Mouse (Mus musculus): ENCODE data around the gene Ubqln4. TPM values are rescaled to one million over a fixed set of nuclear protein-coding genes. Genes with fewer than 3 reads are reported as not detected.

Ubqln4 gene
- total and polyA plus RNA-seq, 3 experiments: 22.8 to 62.2 (median 39.6) TPM

- H3K79me2 ChIP-seq (replicated peaks; ENCODE audit: control insufficient read depth, extremely low read depth, insufficient read depth, poor library complexity, severe bottlenecking): peaks cover 14% of the 10 kb centered on the region
- no peak overlapping the region for H3K4me2 ChIP-seq (ENCODE audit: insufficient read depth, low read depth, poor library complexity, severe bottlenecking)
- H3K9ac ChIP-seq (ENCODE audit: insufficient read depth, low read depth): no peak overlapping the region
- in situ Hi-C loops (cut with MboI; ENCODE audit: low pct_ligation_motif_present, low pct_unique_long_range_greater_than_20kb, low sequenced_read_pairs) (loop anchor here (10.0 kb wide), 1 partner anchor 200 kb away; no protein-coding TSS in a partner anchor), dilution Hi-C loops (cut with MboI; ENCODE audit: extremely low pct_ligation_motif_present, extremely low pct_unique_long_range_greater_than_20kb, low sequenced_read_pairs) (no loop called here)
- H3K27me3 ChIP-seq (replicated peaks): no peaks in the 10 kb centered on the region
- peaks cover 7 to 28% of the 10 kb centered on the region in 2 experiments; a peak in 3 of 4 replicates for H3K4me1 ChIP-seq (ENCODE audit: control insufficient read depth in 1 of 2, insufficient read depth in 2 of 2)
- H3K36me3 ChIP-seq (replicated peaks in 1 of 2; ENCODE audit: control insufficient read depth in 1 of 2, insufficient read depth in 1 of 2, low read length in 1 of 2): peaks cover 30 to 53% of the 10 kb centered on the region in 2 experiments
- TF ChIP-seq GABPA (IDR thresholded peaks at IDR 0.05; ENCODE audit: insufficient replicate concordance, low read depth, low read length) (no peak), RAD21 (IDR thresholded peaks at IDR 0.05; ENCODE audit: low read depth, low read length) (no peak)
- no peak overlapping the region for H3K27ac ChIP-seq (ENCODE audit: insufficient read depth, low read depth)
- DNase-seq (ENCODE audit: extremely low read depth): no peak
- H3K4me3 ChIP-seq (replicated peaks in 1 of 3; ENCODE audit: low read depth in 2 of 3, low read length in 2 of 3, poor library complexity in 1 of 3): no peak overlapping the region
- no peaks in the 10 kb centered on the region for H3K9me3 ChIP-seq (replicated peaks; ENCODE audit: low read length)
These were observed 1.6 kb downstream of the Ubqln4 start for GRCm38 (mm10) chr3:88555069-88555605.

- TF ChIP-seq TBP (conservative IDR thresholded peaks at IDR 0.05; ENCODE audit: low read depth, low read length) (no peak), E2F4 (IDR thresholded peaks at IDR 0.05; ENCODE audit: insufficient replicate concordance, low read depth, low read length) (no peak), CTCF (conservative IDR thresholded peaks at IDR 0.05 in 1 of 2, IDR thresholded peaks at IDR 0.05 in 1 of 2; ENCODE audit: low read depth in 2 of 2, low read length in 2 of 2) (no peak), RAD21 (IDR thresholded peaks at IDR 0.05; ENCODE audit: low read depth, low read length) (no peak), ZMIZ1 (IDR thresholded peaks at IDR 0.05; ENCODE audit: low read depth, low read length) (no peak), MYC (IDR thresholded peaks at IDR 0.05; ENCODE audit: low read depth, low read length) (no peak), SIN3A (IDR thresholded peaks at IDR 0.05; ENCODE audit: low read length) (no peak), USF2 (conservative IDR thresholded peaks at IDR 0.05; ENCODE audit: low read depth, low read length) (no peak), CHD1 (IDR thresholded peaks at IDR 0.05; ENCODE audit: low read depth, low read length) (no peak), ZNF384 (IDR thresholded peaks at IDR 0.05; ENCODE audit: low read depth, low read length) (no peak), BHLHE40 (IDR thresholded peaks at IDR 0.05; ENCODE audit: low read depth, low read length) (no peak), PAX5 (IDR thresholded peaks at IDR 0.05; ENCODE audit: low read length) (no peak), JUND (conservative IDR thresholded peaks at IDR 0.05; ENCODE audit: low read depth, low read length) (no peak), GABPA (IDR thresholded peaks at IDR 0.05; ENCODE audit: insufficient replicate concordance, low read depth, low read length) (no peak), ETS1 (conservative IDR thresholded peaks at IDR 0.05; ENCODE audit: low read depth, low read length) (no peak), ZC3H11A (IDR thresholded peaks at IDR 0.05; ENCODE audit: low read depth, low read length) (no peak), ELF1 (IDR thresholded peaks at IDR 0.05; ENCODE audit: low read depth, low read length) (no peak), MXI1 (IDR thresholded peaks at IDR 0.05; ENCODE audit: low read depth, low read length) (no peak), MAFK (IDR thresholded peaks at IDR 0.05; ENCODE audit: insufficient replicate concordance, low read length) (no peak)
- Histone ChIP-seq H3K4me3 (replicated peaks in 1 of 3; ENCODE audit: low read depth in 2 of 3, low read length in 2 of 3, poor library complexity in 1 of 3) (no peak overlapping the region), H3K27me3 (replicated peaks) (no peaks in the 10 kb centered on the region), H3K9ac (ENCODE audit: insufficient read depth, low read depth) (no peak overlapping the region), H3K4me2 (ENCODE audit: insufficient read depth, low read depth, poor library complexity, severe bottlenecking) (no peak overlapping the region), H3K27ac (ENCODE audit: insufficient read depth, low read depth) (no peak overlapping the region), H3K36me3 (replicated peaks in 1 of 2; ENCODE audit: control insufficient read depth in 1 of 2, insufficient read depth in 1 of 2, low read length in 1 of 2) (peaks cover 33 to 54% of the 10 kb centered on the region in 2 experiments), H3K9me3 (replicated peaks; ENCODE audit: low read length) (no peaks in the 10 kb centered on the region), H3K4me1 (ENCODE audit: control insufficient read depth in 1 of 2, insufficient read depth in 2 of 2) (peaks cover 7 to 28% of the 10 kb centered on the region in 2 experiments; a peak in 3 of 4 replicates), H3K79me2 (replicated peaks; ENCODE audit: control insufficient read depth, extremely low read depth, insufficient read depth, poor library complexity, severe bottlenecking) (peaks cover 14% of the 10 kb centered on the region)
- no peak for DNase-seq (ENCODE audit: extremely low read depth)
- in situ Hi-C loops (cut with MboI; ENCODE audit: low pct_ligation_motif_present, low pct_unique_long_range_greater_than_20kb, low sequenced_read_pairs): loop anchor here (10.0 kb wide), 1 partner anchor 199 kb away; no protein-coding TSS in a partner anchor
- dilution Hi-C loops (cut with MboI; ENCODE audit: extremely low pct_ligation_motif_present, extremely low pct_unique_long_range_greater_than_20kb, low sequenced_read_pairs): no loop called here
These were observed 2.2 kb downstream of the Ubqln4 start for GRCm38 (mm10) chr3:88555731-88556130.

Data from CH12.LX (cell line).